Mouse (Mus musculus) Patski (cell line): ENCODE measurements around the gene Shmt2. TPM values are rescaled to one million over a fixed set of nuclear protein-coding genes. Genes with fewer than 3 reads are reported as not detected.

Experiments
- ATAC-seq: fragments of 100-300 bp; one replicate; pipeline ENCODE4 v1.8.0; 2021
- CTCF ChIA-PET: fragments of 350-600 bp; sonication (Branson Sonifier 250); formaldehyde crosslinking; loops from one replicate; lab custom pipeline; 2022; ENCODE audit warnings: inconsistent platforms; lab: Charles Lee
- POLR2A ChIA-PET: fragments of 350-600 bp; sonication (Branson Sonifier 250); formaldehyde crosslinking; loops from one replicate; lab custom pipeline; 2022; ENCODE audit warnings: antibody characterized with exemption, inconsistent platforms; lab: Charles Lee
- DNase-seq: peaks from one replicate; pipeline ENCODE4 v3.0.0-alpha.2; 2011; ENCODE audit warnings: low read depth, low spot score
- H3K27me3 ChIP-seq: fragments of 371-371 bp; one replicate; pipeline ENCODE4 v1.5.1; 2021
- CTCF ChIP-seq: fragments of 100-300 bp; IDR thresholded peaks from one replicate; pipeline ENCODE4 v1.5.1; 2021
- in situ Hi-C: fragments of 300-500 bp; cut with MboI; formaldehyde crosslinking; loops from 3 replicates; pipeline ENCODE4 v1.11.1; 2018; ENCODE audit warnings: low pct_unique_long_range_greater_than_20kb, mixed read lengths
- polyA plus RNA-seq: library from polyadenylated mRNA; unstranded; gene quantifications from one replicate; pipeline ENCODE4 v1.2.3, GENCODE M21; 2021

Gene Shmt2
- polyA plus RNA-seq, 1 experiment from 2014 or later = 144 TPM

GRCm38 (mm10) chr10:127485235-127485634, 37.0 kb downstream of the Shmt2 start:
- in situ Hi-C loops = no loop called here

GRCm38 (mm10) chr10:127480833-127481813, 41.1 kb downstream of the Shmt2 start:
- ChIA-PET POLR2A (no interaction called here), CTCF (interaction anchor here (0.7 to 3.4 kb wide), 10 partner anchors 9 to 142 kb away, joined by 3 to 20 read pairs (median 4); partner anchors contain the start of gene Stac3)
- TF ChIP-seq CTCF = no peak
- ATAC-seq (peak; percentile 51), DNase-seq (no peak)
- in situ Hi-C loops = no loop called here
- H3K27me3 ChIP-seq = no peaks in the 10 kb centered on the region

More at GRCm38 (mm10) chr10:127485235-127485634, 37.0 kb downstream of the Shmt2 start:
- ChIA-PET POLR2A (interaction anchor here (1.3 kb wide), 1 partner anchor 19 kb away, joined by 4 read pairs; no protein-coding TSS in a partner anchor), CTCF (interaction anchor here (0.8 to 3.0 kb wide), 2 partner anchors 28 to 50 kb away, joined by 3 to 11 read pairs; no protein-coding TSS in a partner anchor)
- no peak for TF ChIP-seq CTCF
- DNase-seq (no peak), ATAC-seq (peak; percentile 70)
- H3K27me3 ChIP-seq = no peaks in the 10 kb centered on the region

DNA sequence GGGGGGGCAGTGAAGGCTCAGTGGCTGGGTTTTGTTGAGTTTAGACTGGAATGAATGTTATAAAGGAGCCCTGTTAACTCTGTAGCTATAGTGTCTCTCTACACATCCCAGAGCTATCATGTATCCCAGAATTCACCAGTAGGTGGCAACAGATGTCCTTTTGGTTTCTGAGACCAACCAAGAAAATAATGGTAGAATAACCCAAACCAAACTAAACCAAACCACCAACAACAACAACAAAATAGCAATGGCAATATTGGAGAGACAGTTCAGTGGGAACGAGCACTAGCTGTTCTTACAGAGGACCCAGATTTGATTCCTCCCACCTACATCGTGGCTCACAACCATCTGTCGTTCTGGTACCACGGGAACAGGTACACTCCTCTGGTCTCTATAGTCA, 43.1 kb downstream of the Shmt2 start:
- H3K27me3 ChIP-seq = no peaks in the 10 kb centered on the region
- CTCF ChIA-PET = interaction anchor here (0.6 to 3.4 kb wide), 9 partner anchors 11 to 77 kb away, joined by 3 to 20 read pairs (median 5); partner anchors contain the start of gene Shmt2
- DNase-seq = no peak
- TF ChIP-seq CTCF = peak; percentile 67
- ATAC-seq = no peak
- in situ Hi-C loops = no loop called here
- POLR2A ChIA-PET = interaction anchor here (0.7 to 1.3 kb wide), 2 partner anchors 81 to 844 kb away, joined by 3 to 4 read pairs; no protein-coding TSS in a partner anchor

DNA sequence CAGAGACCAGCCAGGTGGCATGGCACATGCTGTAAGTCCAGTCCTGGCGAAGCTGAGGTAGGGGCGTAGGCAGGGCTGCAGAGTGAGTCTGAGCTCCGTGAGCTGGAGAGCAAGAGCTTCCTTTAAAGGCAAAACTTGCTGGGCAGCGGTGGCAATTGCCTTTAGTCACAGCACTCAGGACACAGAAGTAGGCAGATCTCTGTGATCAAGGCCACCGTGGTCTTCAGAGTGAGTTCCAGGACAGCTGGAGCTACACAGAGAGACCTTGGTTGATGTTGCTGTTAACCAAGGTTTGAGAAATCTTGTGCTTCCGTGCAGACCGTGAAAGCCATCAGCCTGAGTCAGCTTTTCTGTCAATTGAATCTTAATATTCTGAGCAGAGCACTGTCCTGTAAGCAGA, 44.9 kb downstream of the Shmt2 start:
- DNase-seq (no peak), ATAC-seq (no peak)
- POLR2A ChIA-PET = no interaction called here
- CTCF ChIA-PET = interaction anchor here (1.8 kb wide), 1 partner anchor 36 kb away, joined by 4 read pairs; no protein-coding TSS in a partner anchor
- no peak for TF ChIP-seq CTCF
- no peaks in the 10 kb centered on the region for H3K27me3 ChIP-seq
- in situ Hi-C loops = no loop called here

DNA sequence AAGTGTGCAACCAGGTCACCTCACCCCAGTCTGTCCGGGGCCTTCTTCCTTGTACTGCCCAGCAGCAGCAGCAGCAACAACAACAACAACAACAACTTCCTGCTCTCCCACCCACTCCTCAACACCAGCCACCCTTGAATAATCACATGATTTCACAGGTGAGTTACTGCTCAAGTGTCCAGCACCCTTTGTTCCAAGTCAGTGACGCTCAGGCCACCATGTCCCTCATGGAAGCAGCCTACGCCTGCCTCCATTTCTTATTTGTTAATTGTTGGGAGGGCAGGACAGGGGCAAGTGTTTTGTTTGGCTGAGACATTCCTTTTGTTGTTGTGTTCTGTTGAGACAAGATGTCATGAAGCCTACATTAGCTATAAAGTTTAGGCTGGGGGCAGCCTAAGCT, 45.7 kb downstream of the Shmt2 start:
- in situ Hi-C loops = no loop called here
- POLR2A ChIA-PET = no interaction called here
- CTCF ChIA-PET = interaction anchor here (1.8 kb wide), 1 partner anchor 37 kb away, joined by 4 read pairs; no protein-coding TSS in a partner anchor
- DNase-seq (no peak), ATAC-seq (no peak)
- H3K27me3 ChIP-seq = no peaks in the 10 kb centered on the region
- TF ChIP-seq CTCF = no peak

DNA sequence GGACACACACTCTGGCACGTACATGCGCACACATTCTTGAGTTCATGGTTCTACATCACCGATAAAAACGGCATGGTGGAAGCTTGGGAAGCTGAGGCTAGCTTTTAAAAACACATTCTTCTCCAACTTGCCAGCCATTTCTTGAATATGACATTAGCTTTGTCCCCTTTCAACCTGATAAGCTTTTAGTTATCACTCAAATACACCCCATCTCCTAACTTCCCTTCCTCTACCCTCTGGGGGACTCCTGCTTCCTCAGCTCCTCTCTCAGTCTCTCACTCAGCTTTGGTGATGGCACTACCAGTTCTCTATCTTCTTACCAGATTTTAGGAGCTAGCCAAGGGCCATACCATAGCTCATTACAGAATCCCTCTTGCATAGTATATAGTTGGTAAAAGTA, 47.1 kb downstream of the Shmt2 start:
- no peak for TF ChIP-seq CTCF
- POLR2A ChIA-PET = interaction anchor here (1.0 kb wide), 1 partner anchor 26 kb away, joined by 3 read pairs; the partner anchor contains the start of gene Stac3
- ATAC-seq (no peak), DNase-seq (no peak)
- CTCF ChIA-PET = interaction anchor here (1.0 to 1.4 kb wide), 5 partner anchors 9 to 124 kb away, joined by 4 to 5 read pairs (median 4); no protein-coding TSS in a partner anchor
- no peaks in the 10 kb centered on the region for H3K27me3 ChIP-seq
- in situ Hi-C loops = no loop called here

DNA sequence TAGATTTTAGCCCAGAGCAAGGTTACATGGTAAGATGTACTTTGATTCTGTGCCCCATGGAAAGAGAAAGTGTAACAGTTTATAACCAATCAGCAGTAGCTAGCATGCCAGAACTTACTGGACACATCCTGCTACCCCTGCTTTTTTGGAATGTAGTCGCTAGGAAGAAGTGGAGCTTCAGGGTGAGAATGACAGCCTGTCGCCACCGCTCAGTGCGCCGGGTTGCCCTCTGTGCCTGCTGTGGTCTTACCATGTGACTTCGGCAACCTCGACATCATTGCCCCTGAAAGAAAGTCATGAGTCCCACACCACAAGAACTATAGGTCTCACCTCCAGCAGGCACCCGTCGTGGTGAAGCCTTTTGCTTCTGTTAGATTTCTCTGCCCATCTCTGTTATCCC, 49.5 kb downstream of the Shmt2 start:
- ATAC-seq = no peak
- DNase-seq = no peak
- POLR2A ChIA-PET = no interaction called here

DNA sequence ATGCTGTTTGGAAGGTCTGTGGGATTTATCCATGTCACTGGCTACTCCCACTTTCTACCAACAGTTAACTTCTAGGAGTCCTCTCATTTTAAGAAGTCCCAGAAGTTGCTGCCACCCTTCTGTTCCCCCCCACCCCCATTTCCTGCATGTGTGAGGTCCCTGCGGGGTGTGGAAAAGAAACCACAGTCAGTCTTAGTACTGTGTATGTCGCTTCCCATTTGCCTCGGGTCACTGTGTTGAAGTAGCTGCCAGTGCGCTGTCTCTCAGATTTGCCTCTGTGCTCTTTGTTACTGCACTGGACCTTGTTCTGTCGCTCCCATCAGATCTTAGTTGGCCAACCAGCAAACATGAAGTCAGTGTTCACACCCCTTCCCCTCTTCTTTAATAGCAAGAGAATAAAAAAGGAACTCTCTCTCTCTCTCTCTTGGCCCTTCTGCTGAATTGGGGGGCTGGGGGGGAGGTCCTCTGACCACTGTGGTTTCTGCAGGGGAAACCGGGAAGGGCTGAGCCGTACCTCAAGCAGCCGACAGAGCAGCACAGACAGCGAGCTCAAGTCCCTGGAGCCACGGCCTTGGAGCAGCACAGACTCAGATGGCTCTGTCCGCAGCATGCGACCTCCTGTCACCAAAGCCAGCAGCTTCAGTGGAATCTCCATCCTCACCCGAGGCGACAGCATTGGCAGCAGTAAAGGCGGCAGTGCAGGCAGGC, 50.8 kb downstream of the Shmt2 start:
- no peaks in the 10 kb centered on the region for H3K27me3 ChIP-seq
- DNase-seq (no peak), ATAC-seq (no peak)
- ChIA-PET POLR2A (no interaction called here), CTCF (interaction anchor here (1.0 kb wide), 1 partner anchor 9 kb away, joined by 3 read pairs; no protein-coding TSS in a partner anchor)
- in situ Hi-C loops = no loop called here
- no peak for TF ChIP-seq CTCF

More for the DNA sequence above, 49.5 kb downstream of the Shmt2 start:
- TF ChIP-seq CTCF = no peak
- H3K27me3 ChIP-seq = no peaks in the 10 kb centered on the region
- CTCF ChIA-PET = no interaction called here
- in situ Hi-C loops = no loop called here

Other genes with a start within 250 kb of the Shmt2 start
- gene Mbd6, start 233.4 kb downstream of the Shmt2 start, polyA plus RNA-seq = 55.1 TPM
- 152 TPM for gene Mars, start 210.7 kb downstream of the Shmt2 start, polyA plus RNA-seq
- not detected for gene Arhgap9, start 200.5 kb downstream of the Shmt2 start, polyA plus RNA-seq
- gene Gli1, start 180.5 kb downstream of the Shmt2 start, polyA plus RNA-seq = 0.23 TPM
- gene Inhbe, start 168.0 kb downstream of the Shmt2 start, polyA plus RNA-seq = 0.01 TPM
- not detected for gene Inhbc, start 152.0 kb downstream of the Shmt2 start, polyA plus RNA-seq
- 98.4 TPM for gene R3hdm2, start 142.1 kb downstream of the Shmt2 start, polyA plus RNA-seq
- gene Stac3, start 20.8 kb downstream of the Shmt2 start, polyA plus RNA-seq = 0.80 TPM
- gene Ndufa4l2, start 7.5 kb downstream of the Shmt2 start, polyA plus RNA-seq = 0.18 TPM
- 6.0 TPM for gene Nxph4, start 12.1 kb upstream of the Shmt2 start, polyA plus RNA-seq
- gene Lrp1, start 98.7 kb upstream of the Shmt2 start, polyA plus RNA-seq = 62.5 TPM
- 67.3 TPM for gene Stat6, start 120.5 kb upstream of the Shmt2 start, polyA plus RNA-seq
- 8.0 TPM for gene Nemp1, start 144.5 kb upstream of the Shmt2 start, polyA plus RNA-seq
- 31.8 TPM for gene Nab2, start 146.1 kb upstream of the Shmt2 start, polyA plus RNA-seq
- gene Myo1a, start 182.7 kb upstream of the Shmt2 start, polyA plus RNA-seq = 0.17 TPM
- not detected for gene Tac2, start 202.0 kb upstream of the Shmt2 start, polyA plus RNA-seq
- 7.5 TPM for gene Zbtb39, start 217.1 kb upstream of the Shmt2 start, polyA plus RNA-seq
- gene Gpr182, start 229.3 kb upstream of the Shmt2 start, polyA plus RNA-seq = 0.49 TPM
- 0.05 TPM for gene Rdh1, start 237.3 kb upstream of the Shmt2 start, polyA plus RNA-seq
- 0.18 TPM for gene Rdh16f1, start 237.3 kb upstream of the Shmt2 start, polyA plus RNA-seq